Mouse (Mus musculus): ENCODE measurements around the gene Gpkow.
"Not testable (repeated sequence)": the region's sequence is repeated elsewhere in the genome, so short reads cannot be mapped to it uniquely, and the experiment has no call there.

Gene Gpkow

DNA sequence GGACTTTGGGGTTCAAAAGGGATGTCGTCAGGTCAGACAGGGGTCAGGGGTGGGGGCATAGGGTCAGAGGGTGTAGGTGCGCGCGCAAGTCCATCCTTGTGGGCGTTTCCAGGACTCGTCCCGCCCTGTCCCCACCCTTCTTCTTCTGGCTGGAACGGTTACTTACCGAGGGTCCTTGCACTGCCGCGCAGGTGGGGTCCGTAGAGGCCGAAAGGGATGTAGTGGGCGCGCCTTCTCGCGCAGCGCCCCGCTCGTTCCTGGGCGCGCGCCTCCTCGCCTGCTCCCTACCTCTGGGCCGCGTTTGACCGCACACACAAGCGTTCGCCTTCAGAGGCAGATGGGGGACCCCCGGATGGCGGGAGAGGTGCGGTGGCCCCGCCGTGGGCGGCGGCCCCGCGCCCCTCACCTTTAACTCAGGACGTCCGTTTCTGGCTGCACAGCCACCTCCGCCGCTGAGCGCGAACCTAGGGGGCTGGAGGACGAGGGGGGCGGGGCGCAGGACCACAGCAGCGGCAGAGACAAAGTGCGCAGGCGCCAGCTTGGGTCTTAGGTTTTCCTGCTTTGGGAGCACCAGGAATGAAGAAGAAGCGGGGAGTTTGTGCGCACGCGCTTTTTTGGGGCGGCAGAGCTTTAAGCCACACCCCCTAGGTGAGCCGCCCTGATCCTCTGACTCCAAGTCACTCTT lies 53.6 kb downstream of the Gpkow start, which contains the start of gene Ccdc120:
Gene Ccdc120, minus strand, starts transcription at position 474 of the 685 bp plus-strand sequence.
- peak; percentile 97 for DNase-seq

DNA sequence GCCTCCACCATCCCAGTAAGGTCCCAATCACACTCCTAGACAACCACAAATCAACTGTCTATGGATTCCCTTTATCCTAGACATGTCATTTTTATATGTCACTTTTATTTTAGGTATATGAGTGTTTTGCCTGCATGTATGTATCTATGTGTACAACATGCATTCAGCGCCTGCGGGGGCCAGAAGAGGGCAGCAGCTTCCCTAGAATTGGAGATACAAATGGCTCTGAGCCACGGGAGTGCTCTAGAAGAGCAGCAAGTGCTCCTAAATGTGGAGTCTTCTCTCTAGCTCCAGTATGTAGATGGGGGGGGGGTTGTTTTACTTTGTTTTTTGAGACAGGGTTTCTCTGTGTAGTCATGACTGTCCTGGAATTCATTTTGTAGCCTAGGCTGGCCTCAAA lies 56.7 kb downstream of the Gpkow start:
- not testable (repeated sequence) for DNase-seq

Data from heart, adult 11 months (tissue).